Mouse (Mus musculus) gastrocnemius, postnatal 36 days (tissue): ENCODE data around the gene Cpz. TPM values are rescaled to one million over a fixed set of nuclear protein-coding genes. Genes with fewer than 3 reads are reported as not detected.

ENCODE experiments used
- total RNA-seq, 2 experiments: library from RNA; stranded (reverse); gene quantifications; 2 replicates each; pipeline ENCODE4 v1.2.3; 2021

Cpz gene
- total RNA-seq, 2 experiments from 2014 or later = 0.92 to 1.4 TPM

Other genes with a start within 250 kb of the Cpz start
- under 1 TPM; 0.17 to 0.28 TPM for gene Adra2c, start 247.4 kb downstream of the Cpz start, total RNA-seq
- not detected for gene Hmx1, start 136.6 kb downstream of the Cpz start, total RNA-seq
- 1 to 10 TPM; 1.4 to 1.5 TPM for gene Trmt44, start 49.4 kb upstream of the Cpz start, total RNA-seq
- gene Acox3, start 57.3 kb upstream of the Cpz start, total RNA-seq = 10 to 100 TPM; 16.5 to 17.8 TPM
- 10 to 100 TPM; 39.4 to 40.5 TPM for gene Htra3, start 154.1 kb upstream of the Cpz start, total RNA-seq
- 1 to 10 TPM; 2.0 to 3.2 TPM for gene Sh3tc1, start 214.3 kb upstream of the Cpz start, total RNA-seq
- gene Ablim2, start 232.2 kb upstream of the Cpz start, total RNA-seq = 10 to 100 TPM; 36.6 to 37.1 TPM